Mouse (Mus musculus): ENCODE measurements at regions not wholly inside any gene's neighbourhood (a gene's known extent, or its start where the extent isn't known, plus 50 kb on each side); places are given as distances from the start of the nearest gene placed in this dataset.

DNA sequence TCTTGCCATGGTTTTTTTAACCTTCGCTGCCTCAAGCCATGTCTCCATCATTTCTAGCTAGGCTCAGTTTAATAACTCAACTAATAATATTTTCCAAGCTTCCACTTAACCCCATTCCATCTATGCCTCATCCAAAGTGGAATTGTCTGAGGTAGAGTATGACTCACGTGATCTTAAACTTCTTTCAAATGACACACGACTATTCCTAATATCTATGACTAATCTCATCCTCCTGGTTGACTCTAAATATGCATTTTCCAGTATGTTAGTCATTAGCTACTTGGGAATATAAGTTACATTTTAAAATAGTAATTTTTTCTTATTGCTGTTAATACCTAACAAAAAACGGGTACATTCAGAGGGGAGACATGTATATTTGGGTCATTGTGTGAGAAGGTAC is 524.8 kb upstream of the Pappa start:
- DNase-seq (ENCODE audit: low spot score): no peak

DNA sequence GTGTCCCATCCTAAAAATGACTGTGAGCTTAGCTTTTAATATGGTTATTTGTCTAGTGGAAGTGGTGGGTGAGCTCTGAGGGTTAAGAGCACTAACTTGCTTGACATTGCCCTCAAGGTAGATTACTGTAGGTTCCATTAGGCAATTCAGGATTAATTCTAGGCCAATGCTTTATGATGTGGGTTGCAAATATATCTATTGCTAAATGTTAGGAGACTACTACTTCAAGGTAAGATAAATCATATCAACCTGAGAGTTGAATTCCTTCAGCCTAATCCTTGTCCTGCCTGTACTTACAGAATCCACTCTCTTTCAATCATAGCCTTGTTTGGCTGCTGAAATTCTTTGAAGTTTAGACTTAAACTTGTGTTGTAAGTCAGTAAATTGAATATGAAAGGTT is 501.2 kb upstream of the Pappa start:
- no peak for DNase-seq (ENCODE audit: low spot score)

DNA sequence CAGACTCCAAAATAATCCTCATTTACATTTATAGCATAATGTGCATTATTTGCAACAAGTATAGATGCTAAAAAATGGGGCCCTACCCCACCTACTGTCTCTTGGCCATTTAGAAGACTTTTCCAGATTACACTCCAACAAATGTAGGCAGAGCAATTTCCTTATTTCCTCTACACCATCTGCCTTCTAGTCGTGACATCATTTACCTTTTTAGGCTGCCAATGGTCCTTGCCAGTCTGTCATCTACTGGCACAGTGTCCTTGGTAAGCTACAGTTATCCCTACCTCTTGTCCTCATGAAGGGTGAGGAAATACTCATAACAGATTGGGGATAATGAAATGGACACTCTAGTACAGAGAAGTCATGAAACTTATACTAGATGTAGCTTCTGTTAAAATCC is 491.8 kb upstream of the Pappa start:
- no peak for DNase-seq (ENCODE audit: low spot score)

DNA sequence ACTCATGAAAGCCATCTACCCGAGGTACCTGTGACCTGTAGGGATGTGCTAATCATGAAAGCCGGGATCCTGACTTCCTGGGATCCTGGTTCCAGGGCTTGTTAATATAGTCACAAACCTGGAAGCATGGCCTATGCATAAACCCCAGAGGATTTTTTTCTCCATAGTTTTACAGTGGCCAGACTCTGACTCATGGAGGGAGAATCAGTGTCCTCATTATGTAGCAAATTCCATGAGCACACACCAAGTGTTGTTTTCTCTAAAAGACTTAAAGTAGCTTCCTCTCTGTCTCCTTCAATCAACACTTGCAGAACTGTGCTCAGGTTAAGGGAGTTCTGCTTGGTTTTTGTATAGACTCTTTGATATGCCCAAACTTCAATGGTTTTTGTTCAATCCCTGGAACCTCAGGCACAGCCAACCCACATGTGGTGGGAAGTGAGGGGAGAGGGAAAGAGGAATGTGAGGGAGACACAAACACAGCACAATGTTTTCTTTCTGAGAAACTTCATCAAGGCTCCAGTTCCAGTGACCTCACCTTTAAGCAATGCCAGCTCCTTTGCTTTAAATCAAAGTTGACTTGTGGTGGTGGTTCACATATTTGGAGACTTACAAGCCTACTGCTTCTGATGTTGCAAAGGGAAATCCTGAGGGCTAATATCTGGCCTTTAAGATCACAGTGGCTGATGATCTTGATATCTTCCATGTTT is 488.6 kb upstream of the Pappa start:
- DNase-seq (ENCODE audit: low spot score): no peak

DNA sequence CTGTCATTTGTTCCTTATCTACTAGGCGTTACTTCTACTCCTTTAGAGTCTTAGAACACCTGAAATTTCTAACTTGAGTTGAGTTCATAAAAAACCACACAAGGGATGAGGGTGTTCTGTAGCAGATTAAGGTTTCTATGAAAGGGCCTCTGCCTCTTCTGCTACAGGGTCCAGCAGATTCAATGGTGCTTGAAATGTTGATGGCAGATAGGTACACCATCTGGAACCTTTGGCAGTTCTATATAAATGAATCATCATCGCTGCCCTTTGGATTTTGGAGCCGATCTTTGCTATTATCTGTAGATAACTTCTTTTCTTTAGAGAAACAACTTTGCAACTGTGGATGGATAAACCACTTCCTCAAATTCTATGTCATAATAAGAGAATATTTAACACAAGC is 483.9 kb upstream of the Pappa start:
- no peak for DNase-seq (ENCODE audit: low spot score)

DNA sequence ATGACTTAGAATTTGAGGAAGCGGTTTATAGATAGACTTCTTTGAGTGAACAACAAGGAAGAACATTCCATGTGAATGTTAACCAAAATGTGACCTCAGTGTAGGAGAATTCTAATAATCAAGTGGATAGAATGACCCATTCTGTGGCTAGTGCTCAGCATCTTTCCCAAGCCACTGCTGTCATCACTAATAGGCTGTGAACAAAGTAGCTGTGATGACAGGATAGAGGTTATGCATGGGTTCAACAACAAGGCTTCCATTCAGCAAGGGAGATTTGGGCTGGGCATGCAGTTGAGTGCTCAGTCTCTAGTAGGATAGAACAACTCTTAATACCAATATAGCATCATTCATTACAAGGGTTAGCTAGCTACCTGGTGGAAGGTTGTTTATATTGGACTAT is 483.0 kb upstream of the Pappa start:
- no peak for DNase-seq (ENCODE audit: low spot score)

DNA sequence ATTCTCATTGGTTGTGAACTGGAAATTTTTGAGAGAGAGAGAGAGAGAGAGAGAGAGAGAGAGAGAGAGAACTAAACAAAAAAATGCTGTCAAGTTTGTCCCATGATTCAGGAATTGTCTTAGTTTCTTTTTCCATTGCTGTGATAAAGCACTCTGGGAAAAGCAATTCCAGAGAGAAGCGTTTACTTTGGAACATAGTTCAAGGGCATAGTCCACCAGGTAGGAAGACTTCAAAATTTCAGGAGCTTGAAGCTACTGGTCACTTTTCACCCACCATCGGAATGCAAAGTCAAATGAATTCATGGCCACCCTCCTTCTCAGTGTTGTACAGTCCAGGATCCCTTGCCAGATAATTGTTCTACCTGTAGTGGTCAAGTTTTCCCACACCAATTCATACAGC is 478.8 kb upstream of the Pappa start:
- no peak for DNase-seq (ENCODE audit: low spot score)

DNA sequence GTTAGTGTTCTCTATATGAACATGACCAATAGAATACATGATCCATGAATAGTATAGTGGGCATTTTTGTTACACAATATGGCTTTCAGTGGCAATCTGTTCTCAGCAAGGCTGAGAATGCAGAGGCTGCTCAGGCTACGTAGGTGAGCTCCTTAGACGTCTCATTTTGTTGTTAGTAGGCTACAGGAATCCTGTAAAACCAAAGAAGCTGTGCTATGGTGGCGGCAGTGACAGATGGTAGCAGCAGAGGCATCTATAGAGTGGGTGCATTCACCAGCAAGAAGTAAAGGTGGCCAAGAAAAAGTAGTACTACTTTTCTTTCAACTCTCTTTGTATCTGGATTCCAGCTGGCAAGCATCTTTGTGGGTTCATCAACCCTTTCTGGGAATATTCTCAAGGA is 469.8 kb upstream of the Pappa start:
- no peak for DNase-seq (ENCODE audit: low spot score)

DNA sequence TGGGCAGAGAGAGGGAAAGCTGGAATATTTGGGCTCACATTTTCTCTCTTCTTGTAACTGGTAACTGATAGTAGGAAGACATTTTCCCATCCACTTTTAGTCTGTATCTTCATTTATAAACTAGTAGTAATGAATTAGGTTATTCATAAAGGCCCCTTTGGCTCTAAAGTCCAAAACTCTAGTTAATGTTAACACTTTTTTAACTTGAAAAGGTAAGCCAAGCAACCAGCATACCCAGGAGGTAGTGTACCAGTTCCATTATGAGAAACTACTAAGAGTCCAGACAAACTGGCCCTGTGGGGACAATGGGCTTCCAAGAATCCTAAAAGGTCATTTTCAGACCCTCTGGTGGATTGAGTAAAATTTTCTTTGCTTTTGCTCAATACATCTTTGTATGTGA is 468.4 kb upstream of the Pappa start:
- DNase-seq (ENCODE audit: low spot score): no peak

DNA sequence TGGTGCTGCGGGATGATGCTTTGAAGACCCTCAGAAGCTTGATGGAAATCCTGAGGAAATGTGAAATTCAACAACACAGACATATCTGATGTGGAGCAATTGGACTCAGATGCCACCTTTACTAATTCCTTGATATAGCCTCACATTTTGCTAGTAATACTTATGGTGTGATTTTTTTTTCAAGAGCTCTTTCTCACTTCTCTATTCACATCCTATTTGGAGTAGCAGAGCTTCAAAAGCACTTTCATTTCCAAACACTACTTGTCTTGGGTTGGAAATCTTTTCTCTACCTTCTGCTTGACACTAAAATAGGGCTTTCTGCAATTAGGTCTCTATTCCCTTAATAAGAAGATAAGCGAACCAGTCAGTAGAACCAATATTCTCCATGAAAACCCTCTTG is 460.3 kb upstream of the Pappa start:
- no peak for DNase-seq (ENCODE audit: low spot score)

DNA sequence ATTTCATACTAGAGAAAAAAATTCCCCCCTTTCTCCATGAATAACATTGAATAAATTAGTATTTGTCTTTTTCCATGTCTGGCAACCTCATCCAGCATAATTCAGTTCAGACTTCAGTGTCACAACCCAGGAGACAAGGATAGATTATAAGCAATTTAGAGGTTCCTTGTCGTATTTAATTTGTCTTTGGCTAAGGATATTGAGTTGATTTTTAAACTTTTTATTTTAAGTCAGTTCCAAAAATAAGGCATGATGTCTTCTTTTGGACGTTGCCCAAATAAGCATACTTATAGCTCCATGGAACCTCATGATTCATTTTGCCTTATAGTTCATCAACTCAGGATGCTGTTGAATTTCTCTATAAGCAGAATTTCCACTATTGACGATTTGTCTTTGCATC is 456.0 kb upstream of the Pappa start:
- no peak for DNase-seq (ENCODE audit: low spot score)

DNA sequence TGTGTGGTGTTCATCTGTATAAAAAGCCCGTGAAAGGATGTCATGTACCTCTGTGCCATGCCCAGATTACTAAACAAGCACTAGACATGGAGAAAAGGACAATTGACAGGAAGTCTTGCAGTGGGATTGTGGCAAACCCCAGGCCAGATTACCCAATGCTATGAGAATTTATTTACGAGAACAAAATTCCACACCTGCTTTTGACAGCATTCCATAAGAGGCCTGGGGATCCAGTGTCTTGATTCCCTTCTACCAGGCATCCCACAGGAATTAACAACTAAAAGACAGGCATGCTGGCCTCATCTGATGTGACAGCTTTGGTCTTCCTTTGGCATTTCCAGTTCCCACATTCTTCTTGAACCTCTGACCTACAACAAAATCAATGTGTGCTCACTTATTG is 454.3 kb upstream of the Pappa start:
- DNase-seq (ENCODE audit: low spot score): no peak

DNA sequence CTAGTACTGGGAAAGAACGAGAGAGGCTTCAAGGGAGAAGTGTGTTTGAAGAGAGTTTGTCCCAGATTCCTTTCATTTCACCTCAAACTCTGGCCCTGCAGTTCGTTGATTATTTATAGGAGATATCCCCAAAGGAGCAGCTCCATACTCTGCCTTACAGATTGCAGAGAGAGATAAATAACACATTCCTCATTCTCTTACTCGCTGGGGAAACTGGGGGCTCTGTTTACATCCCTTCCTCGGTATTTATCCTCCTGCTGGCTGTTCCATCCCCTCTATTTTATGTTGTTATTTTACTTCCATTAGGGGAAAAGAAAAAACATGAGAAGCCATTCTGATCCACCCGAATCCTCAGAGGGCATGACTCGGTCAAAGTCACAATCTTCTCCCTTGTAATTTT is 447.5 kb upstream of the Pappa start:
- no peak for DNase-seq (ENCODE audit: low spot score)

DNA sequence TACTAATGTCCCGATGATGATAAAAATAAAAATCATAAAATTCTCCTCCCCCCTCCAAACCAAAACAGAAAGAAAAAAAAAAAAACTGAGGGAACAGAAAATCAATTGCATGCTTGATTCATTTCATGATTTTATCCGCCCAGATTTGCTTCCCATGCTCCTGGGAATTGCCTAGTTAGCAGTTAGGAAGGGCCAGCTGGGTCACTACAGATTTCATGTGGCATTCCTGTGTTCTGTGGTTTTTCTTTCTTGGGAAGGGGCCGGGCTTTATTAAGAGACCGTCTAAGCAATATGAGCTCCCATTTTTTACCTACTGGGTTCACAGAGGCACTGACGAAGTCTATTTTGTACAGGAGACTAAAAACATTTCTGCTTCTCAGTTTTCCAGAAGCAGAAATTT is 447.1 kb upstream of the Pappa start:
- no peak for DNase-seq (ENCODE audit: low spot score)

DNA sequence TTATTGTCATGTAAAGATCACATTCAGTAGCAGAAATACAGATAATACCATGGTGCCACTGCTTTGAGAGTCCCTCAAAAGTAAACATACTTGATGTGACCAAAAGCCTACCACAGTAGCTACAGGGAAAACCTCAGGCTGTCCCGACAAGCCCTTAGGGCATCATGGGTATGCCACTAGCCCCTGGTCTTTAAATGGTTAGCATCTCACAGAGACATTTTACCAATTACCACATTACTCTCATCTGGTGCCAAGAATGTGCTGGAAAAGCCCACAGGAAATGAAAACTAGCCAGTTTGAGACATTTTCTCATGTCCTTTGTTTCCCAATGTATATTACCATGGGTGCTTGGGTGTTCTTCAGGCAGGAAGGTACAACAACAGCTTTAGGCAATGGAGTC is 439.3 kb upstream of the Pappa start:
- no peak for DNase-seq (ENCODE audit: low spot score)

DNA sequence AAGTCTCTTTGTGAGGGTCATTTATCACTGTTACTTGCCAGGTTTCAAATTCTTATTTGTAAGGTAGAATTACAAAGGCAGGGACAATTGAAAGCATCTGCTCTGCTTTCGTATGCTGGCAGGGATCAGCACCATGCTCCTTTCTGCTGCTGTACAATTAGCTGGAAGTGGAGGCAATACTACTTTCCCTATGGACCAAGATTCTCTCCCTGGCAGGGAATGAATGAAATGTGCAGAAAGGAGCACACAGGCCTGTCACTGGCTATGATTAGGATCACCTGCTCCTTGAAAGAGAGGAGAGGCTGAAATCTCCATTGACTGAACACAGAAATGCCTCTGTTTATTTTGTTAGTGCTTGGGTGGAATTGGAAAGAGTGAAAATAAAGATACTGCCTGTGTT is 427.8 kb upstream of the Pappa start:
- no peak for DNase-seq (ENCODE audit: low spot score)

DNA sequence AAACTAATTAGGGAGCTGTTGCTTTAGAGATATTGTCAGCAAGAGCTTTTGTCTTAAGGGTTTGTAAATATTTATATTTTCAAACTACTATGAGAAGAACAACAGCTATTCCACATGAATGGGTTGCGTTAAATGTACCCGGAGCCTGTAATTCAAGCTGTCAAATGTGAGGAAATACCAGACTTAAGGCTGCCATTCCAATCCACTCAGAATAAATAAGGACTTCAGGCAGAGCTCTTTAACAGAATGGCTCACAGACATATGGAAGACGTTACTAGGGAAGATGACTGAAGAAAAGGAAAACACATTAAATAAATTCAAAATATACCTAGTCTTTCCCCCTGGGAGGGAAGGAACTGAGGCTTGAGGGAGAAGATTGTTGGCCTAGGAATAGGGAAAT is 400.7 kb upstream of the Pappa start:
- DNase-seq (ENCODE audit: low spot score): no peak

DNA sequence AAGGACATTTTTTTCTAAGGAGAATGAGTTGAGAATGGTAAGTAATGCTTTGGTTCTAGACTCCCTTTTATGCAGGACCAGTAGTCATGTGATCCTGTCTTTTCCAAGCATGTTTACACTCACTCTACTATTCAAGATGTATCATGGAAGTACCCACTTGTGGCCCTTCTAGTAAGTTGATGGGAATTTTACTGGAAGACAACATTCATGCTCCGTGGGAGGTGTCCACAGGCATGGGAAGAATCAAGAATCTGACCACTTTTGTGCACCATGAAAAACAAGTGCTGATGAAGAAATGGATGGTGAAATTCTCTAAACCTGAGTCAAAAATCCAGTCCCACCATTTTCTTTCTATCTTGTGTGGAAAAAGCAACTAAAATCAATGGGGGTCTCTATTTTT is 399.1 kb upstream of the Pappa start:
- DNase-seq (ENCODE audit: low spot score): no peak

DNA sequence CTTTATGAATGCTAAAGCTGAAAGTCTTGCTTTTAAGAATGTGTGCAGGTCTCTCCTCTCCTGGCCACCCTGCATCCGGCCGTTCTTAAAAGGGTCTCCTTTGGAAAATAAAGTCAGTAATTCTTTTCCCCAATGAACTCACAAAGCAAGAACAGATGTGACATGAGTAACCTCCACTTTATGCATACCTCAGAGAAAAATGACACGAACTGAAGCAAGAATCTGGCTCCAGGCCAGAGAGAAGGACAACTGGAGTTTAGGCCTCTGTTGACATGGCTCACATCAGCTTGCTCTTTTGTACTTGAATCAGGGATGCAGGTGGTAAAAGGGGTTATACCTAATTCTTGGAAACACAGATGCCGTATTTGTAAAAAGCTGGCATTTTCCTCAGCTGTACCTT is 368.0 kb upstream of the Pappa start:
- DNase-seq (ENCODE audit: low spot score): no peak

DNA sequence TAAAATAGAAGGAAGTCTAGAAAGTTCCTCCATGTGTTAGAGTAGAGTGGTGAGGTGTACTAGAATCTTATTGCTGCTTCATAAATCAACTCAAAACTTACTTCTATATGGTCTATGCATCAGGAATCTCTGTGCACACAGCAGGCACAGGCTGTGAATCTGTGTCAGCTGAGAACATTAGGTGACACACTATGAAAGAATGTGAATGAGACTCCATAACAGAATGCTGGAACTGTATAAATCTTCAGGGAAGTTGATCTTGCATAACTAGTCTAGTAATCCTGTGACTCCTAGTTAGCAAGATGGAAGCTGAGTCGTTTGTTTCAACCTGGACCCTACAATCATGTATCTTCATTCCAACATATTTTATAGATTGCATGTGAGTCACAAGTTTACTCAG is 355.4 kb upstream of the Pappa start:
- no peak for DNase-seq (ENCODE audit: low spot score)

DNA sequence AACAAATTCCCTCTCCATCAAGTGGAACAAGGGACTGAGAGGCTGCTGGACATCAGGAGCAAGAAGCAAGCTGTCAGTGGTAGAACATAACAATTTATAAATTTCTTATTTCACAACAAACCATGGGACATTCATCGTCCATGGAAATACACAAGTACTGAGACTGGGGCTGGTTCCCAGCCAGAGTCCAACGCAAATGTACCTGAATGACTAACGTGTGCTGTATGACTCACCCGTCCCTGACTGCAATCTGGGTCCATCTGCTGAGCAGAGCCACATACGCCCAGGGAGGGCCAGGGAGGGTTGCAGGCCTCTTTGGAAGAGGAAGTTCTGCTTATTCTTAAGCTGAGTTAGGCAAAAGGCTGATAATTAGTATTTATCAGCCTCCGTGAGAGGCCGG is 320.1 kb upstream of the Pappa start:
- DNase-seq (ENCODE audit: low spot score): no peak

DNA sequence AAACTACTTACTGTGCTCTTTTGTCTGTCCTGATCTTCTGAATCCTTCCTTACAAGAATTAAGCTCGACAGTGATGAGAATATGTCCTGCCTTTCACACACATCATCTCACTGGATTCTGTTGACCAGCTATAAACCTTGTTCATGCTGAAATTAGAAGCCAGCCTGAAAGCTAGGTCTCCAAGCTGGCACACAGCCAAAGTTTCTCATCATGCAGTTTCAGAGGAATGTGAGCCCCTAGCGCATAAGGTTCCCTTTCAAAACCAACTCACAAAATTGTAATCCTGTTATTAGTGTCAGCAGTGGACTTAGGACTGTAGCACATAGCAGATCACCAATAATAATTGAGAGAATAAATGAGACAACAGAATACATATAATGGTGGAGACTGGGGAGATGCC is 319.0 kb upstream of the Pappa start:
- no peak for DNase-seq (ENCODE audit: low spot score)

DNA sequence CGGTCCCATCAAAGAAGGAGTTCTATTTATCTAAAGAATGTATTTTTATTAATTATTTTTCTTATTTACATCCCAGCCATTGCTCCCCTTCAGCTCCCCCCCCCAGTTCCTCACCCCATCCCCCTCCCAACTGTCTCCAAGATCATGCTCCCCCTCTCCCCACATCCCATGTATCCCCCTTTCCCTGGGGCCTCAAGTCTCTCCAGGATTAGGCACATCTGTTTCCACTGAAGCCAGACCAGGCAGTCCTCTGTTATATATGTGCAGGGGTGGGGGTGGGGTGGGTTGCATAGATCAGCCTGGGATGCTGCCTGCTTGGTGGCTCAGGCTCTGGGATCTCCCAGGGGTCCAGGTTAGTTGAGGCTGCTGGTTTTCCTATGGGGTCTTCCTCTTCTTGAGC is 316.8 kb upstream of the Pappa start:
- no peak for DNase-seq (ENCODE audit: low spot score)

DNA sequence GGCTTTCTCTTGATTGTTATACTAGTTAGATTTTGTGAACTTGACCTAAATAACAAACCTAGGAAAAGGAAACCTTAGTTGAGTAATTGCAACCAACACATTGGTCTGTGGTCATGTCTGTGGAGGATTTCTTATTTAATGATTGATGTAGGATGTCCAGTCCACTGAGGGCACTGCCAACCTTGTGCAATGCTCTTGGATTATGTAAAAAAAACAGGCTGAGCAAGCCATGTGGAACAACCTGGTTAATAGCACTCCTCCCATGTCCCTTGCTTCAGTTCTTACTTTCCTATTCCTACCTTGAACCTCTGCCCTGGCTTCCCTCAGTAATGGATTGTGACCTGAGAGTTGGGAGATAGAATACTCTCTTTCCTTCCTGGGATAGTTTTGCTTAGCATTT is 312.0 kb upstream of the Pappa start:
- no peak for DNase-seq (ENCODE audit: low spot score)

DNA sequence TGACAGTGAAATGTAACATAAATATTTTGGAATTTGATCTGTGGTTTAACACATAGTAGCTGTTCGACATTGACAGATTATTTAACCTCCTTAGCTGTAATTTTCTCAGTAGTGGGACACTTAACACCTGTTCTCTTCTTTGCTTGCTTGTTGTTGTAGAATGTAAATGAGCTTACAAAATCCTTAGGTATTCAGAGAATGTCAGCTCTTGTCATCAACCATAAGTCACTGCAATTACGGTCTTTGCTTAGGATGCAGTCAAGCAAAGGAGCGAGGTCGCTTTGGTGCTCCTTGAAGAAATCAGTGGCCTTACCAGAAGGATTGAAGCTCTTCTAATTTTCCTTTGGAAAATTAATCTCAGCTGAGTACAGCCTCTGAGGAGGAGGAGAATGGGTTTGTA is 311.2 kb upstream of the Pappa start:
- no peak for DNase-seq (ENCODE audit: low spot score)

All from ovary, postnatal 10 days (tissue).